Mouse (Mus musculus) embryonic facial prominence, embryonic 14.5 days (tissue): Measurements from ENCODE around the gene Clec4g. TPM values are rescaled to one million over a fixed set of nuclear protein-coding genes. Genes with fewer than 3 reads are reported as not detected.

Experiments
- ATAC-seq: fragments of 200-750 bp; cut with Nextera tagmentation; 2 replicates; pipeline ENCODE4 v1.8.0; 2017; ENCODE audit warnings: low read depth, moderate number of reproducible peaks, moderate TSS enrichment
- DNase-seq: peaks from one replicate; pipeline ENCODE4 v3.0.0-alpha.2; 2015; ENCODE audit warnings: low spot score
- H3K27ac ChIP-seq: fragments of 300-500 bp; sonication (generic); replicated peaks from 2 replicates; pipeline ENCODE4 v1.5.1; 2014; ENCODE audit warnings: low read depth, mild to moderate bottlenecking, low read length, moderate library complexity
- H3K27me3 ChIP-seq: fragments of 300-500 bp; sonication (generic); replicated peaks from 2 replicates; pipeline ENCODE4 v1.6.1; 2014; ENCODE audit warnings: low read length; ENCODE audit not compliant: control insufficient read depth, insufficient read depth
- H3K36me3 ChIP-seq: fragments of 300-500 bp; sonication (generic); 2 replicates; pipeline ENCODE4 v1.6.1; 2014; ENCODE audit warnings: low read length, mixed read lengths; ENCODE audit not compliant: control insufficient read depth, insufficient read depth
- H3K4me1 ChIP-seq: fragments of 300-500 bp; sonication (generic); 2 replicates; pipeline ENCODE4 v1.6.1; 2014; ENCODE audit warnings: antibody characterized with exemption, low read length; ENCODE audit not compliant: control insufficient read depth, insufficient read depth
- H3K4me2 ChIP-seq: fragments of 300-500 bp; sonication (generic); 2 replicates; pipeline ENCODE4 v1.6.1; 2014; ENCODE audit warnings: low read depth, mild to moderate bottlenecking, low read length, moderate library complexity, mixed read lengths
- H3K4me3 ChIP-seq: fragments of 300-500 bp; sonication (generic); 2 replicates; pipeline ENCODE4 v1.5.1; 2014; ENCODE audit warnings: low read depth, mild to moderate bottlenecking, low read length
- H3K9ac ChIP-seq: fragments of 300-500 bp; sonication (generic); 2 replicates; pipeline ENCODE4 v1.6.1; 2014; ENCODE audit warnings: low read depth, mild to moderate bottlenecking, low read length, moderate library complexity, mixed read lengths
- H3K9me3 ChIP-seq: fragments of 300-500 bp; sonication (generic); 2 replicates; pipeline ENCODE4 v1.6.1; 2016; ENCODE audit warnings: low read length; ENCODE audit not compliant: control insufficient read depth
- WGBS: fragments of 180-500 bp; shearing (Covaris S2); extraction: QIAGEN DNeasy Blood & Tissue Kit; methylation state at CpG from one replicate; pipeline ENCODE4 v1.1.7; 2014; 5-methylcytosine and 5-hydroxymethylcytosine counted together
- polyA plus RNA-seq: library from polyadenylated mRNA; unstranded; fragments of >200 nt; fragmentation: Nextera tagmentation; extraction: Ambion mirVana; gene quantifications from 2 replicates; pipeline ENCODE4 v1.2.1, GENCODE M21; 2014

Gene Clec4g
- polyA plus RNA-seq, 1 experiment from 2014 or later: not detected

GRCm38 (mm10) chr8:3717321-3717954 lies 3.0 kb downstream of the Clec4g start:
- DNase-seq (no peak), ATAC-seq (no peak)
- no peak overlapping the region for H3K9ac ChIP-seq
- no peak overlapping the region for H3K4me3 ChIP-seq
- H3K27ac ChIP-seq: no peak overlapping the region
- H3K4me1 ChIP-seq: no peaks in the 10 kb centered on the region
- no peaks in the 10 kb centered on the region for H3K36me3 ChIP-seq
- H3K9me3 ChIP-seq: no peaks in the 10 kb centered on the region
- no peak overlapping the region for H3K4me2 ChIP-seq
- WGBS: 83% methylated on average over 12 of the region's 12 CpGs
- H3K27me3 ChIP-seq: no peaks in the 10 kb centered on the region

GRCm38 (mm10) chr8:3711646-3712045 lies 8.8 kb downstream of the Clec4g start:
- Histone ChIP-seq H3K9me3 (no peaks in the 10 kb centered on the region), H3K4me3 (no peak overlapping the region), H3K4me1 (no peaks in the 10 kb centered on the region), H3K36me3 (no peaks in the 10 kb centered on the region), H3K4me2 (no peak overlapping the region), H3K9ac (no peak overlapping the region), H3K27me3 (no peaks in the 10 kb centered on the region), H3K27ac (no peak overlapping the region)
- WGBS: 46% methylated on average over 2 of the region's 2 CpGs
- ATAC-seq (no peak), DNase-seq (no peak)

- H3K4me1 ChIP-seq: no peaks in the 10 kb centered on the region
- 70% methylated on average over 3 of the region's 3 CpGs for WGBS
- no peak overlapping the region for H3K9ac ChIP-seq
- no peak overlapping the region for H3K4me3 ChIP-seq
- H3K4me2 ChIP-seq: no peak overlapping the region
- H3K27me3 ChIP-seq: no peaks in the 10 kb centered on the region
- no peaks in the 10 kb centered on the region for H3K36me3 ChIP-seq
- H3K9me3 ChIP-seq: no peaks in the 10 kb centered on the region
- no peak for DNase-seq
- no peak overlapping the region for H3K27ac ChIP-seq
- no peak for ATAC-seq
Observed at GRCm38 (mm10) chr8:3710312-3710711, 10.1 kb downstream of the Clec4g start.

- Histone ChIP-seq H3K9ac (no peak overlapping the region), H3K27ac (no peak overlapping the region), H3K9me3 (no peaks in the 10 kb centered on the region), H3K27me3 (no peaks in the 10 kb centered on the region), H3K4me1 (no peaks in the 10 kb centered on the region), H3K36me3 (no peaks in the 10 kb centered on the region), H3K4me3 (no peak overlapping the region), H3K4me2 (no peak overlapping the region)
- no peak for DNase-seq
- ATAC-seq: no peak
- WGBS: 62% methylated on average over 7 of the region's 7 CpGs
Observed at GRCm38 (mm10) chr8:3707611-3708010, 12.8 kb downstream of the Clec4g start.

GRCm38 (mm10) chr8:3705711-3706110 lies 14.7 kb downstream of the Clec4g start:
- no peak overlapping the region for H3K4me3 ChIP-seq
- no peak overlapping the region for H3K27ac ChIP-seq
- no peaks in the 10 kb centered on the region for H3K4me1 ChIP-seq
- no peaks in the 10 kb centered on the region for H3K27me3 ChIP-seq
- no peaks in the 10 kb centered on the region for H3K9me3 ChIP-seq
- H3K4me2 ChIP-seq: no peak overlapping the region
- no peaks in the 10 kb centered on the region for H3K36me3 ChIP-seq
- ATAC-seq (no peak), DNase-seq (no peak)
- no peak overlapping the region for H3K9ac ChIP-seq
- 63% methylated on average over 4 of the region's 4 CpGs for WGBS

- DNase-seq (no peak), ATAC-seq (no peak)
- Histone ChIP-seq H3K9me3 (no peaks in the 10 kb centered on the region), H3K27ac (no peak overlapping the region), H3K27me3 (no peaks in the 10 kb centered on the region), H3K9ac (no peak overlapping the region), H3K4me3 (no peak overlapping the region), H3K4me1 (no peaks in the 10 kb centered on the region), H3K36me3 (no peaks in the 10 kb centered on the region), H3K4me2 (no peak overlapping the region)
- 100% methylated on average over 1 of the region's 1 CpGs for WGBS
Observed at GRCm38 (mm10) chr8:3701491-3701890, 19.0 kb downstream of the Clec4g start.

- Histone ChIP-seq H3K4me2 (no peak within 1 kb of the TSS), H3K36me3 (no peaks in the 10 kb centered on the region), H3K27ac (no peak within 1 kb of the TSS), H3K9ac (no peak within 1 kb of the TSS), H3K27me3 (no peaks in the 10 kb centered on the region), H3K9me3 (no peaks in the 10 kb centered on the region), H3K4me1 (no peaks in the 10 kb centered on the region), H3K4me3 (no peak within 1 kb of the TSS)
- ATAC-seq (no peak), DNase-seq (no peak)
- 84% methylated on average over 3 of the region's 3 CpGs for WGBS
Observed at GRCm38 (mm10) chr8:3694121-3694520, 26.3 kb downstream of the Clec4g start, which contains the start of gene Fcer2a. Fcer2a (minus strand) TSS chr8:3694175.

GRCm38 (mm10) chr8:3690774-3691173 lies 29.7 kb downstream of the Clec4g start:
- Histone ChIP-seq H3K9me3 (no peaks in the 10 kb centered on the region), H3K9ac (no peak overlapping the region), H3K36me3 (no peaks in the 10 kb centered on the region), H3K4me3 (no peak overlapping the region), H3K27me3 (no peaks in the 10 kb centered on the region), H3K4me1 (no peaks in the 10 kb centered on the region), H3K4me2 (no peak overlapping the region), H3K27ac (no peak overlapping the region)
- DNase-seq (no peak), ATAC-seq (no peak)
- WGBS: 74% methylated on average over 3 of the region's 3 CpGs

- Histone ChIP-seq H3K36me3 (no peaks in the 10 kb centered on the region), H3K4me3 (no peak overlapping the region), H3K27me3 (no peaks in the 10 kb centered on the region), H3K4me1 (no peaks in the 10 kb centered on the region), H3K4me2 (no peak overlapping the region), H3K9ac (no peak overlapping the region), H3K9me3 (no peaks in the 10 kb centered on the region), H3K27ac (no peak overlapping the region)
- WGBS: 80% methylated on average over 6 of the region's 6 CpGs
- no peak for ATAC-seq
- no peak for DNase-seq
Observed at GRCm38 (mm10) chr8:3687537-3687936, 32.9 kb downstream of the Clec4g start.
